Mouse (Mus musculus): ENCODE data around the gene Acap1. TPM values are rescaled to one million over a fixed set of nuclear protein-coding genes. Genes with fewer than 3 reads are reported as not detected.

Gene Acap1
- 462 TPM for polyA plus RNA-seq (2017; shearing (Covaris generic))

DNA sequence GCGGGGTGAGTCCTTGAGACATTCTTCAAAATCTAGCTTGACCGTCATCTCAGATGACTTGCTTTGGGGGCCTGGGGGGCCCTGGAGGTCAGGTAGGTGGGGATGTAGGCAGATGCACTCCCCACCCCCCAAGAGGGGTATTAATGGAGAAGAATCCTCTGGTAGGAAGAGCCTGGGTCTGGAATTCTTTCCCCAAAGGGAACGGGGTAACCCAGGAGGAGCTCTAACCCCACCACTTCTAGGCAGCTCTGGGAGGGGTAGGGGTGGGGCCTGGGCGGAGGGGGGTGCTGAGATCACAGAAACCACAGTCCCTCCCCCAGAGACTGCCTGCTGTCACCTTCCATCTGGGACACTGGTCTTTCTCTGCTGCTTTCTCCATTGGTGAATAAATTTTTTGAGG, at the start of gene Acap1:
Gene Acap1, minus strand, starts transcription at position 249 of the 400 bp plus-strand sequence.

DNA sequence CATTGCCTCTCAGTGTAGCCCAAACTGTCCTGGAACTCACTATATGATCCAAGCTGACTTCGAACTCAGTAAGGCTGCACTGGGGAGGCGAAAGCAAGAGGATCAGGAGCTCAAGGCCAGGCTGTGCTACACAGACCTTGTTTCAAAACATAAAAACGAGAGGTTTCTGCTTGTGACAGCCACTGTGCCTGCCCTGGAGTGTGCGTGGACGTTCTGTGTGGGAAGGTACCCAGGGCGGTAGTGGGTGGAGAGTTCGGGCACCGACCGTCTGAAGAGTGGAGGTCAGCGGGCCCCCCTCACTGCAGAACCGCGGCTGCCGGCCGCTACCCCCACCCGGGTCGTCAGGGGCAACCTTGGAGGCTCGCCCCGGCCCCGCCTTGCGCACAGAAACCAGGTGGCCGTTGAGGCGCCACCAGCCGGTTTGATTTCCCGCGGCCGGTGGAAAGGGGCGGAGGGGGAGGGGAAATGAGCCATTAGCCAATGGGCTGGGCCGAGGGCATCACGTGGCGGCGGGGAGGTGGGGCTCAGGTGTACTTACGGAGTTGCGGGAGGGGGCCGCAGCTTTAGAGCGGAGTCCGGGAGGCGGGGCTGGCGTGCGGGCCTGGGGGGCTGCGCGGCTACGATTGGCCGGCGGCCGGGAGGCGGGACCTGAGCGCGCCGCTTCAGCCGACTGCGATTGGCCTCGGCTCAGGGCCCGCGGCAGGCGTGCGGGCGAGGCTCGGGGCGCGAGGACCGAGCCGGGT, 40.0 kb upstream of the Acap1 start, which contains the start of gene Ybx2:
Gene Ybx2, plus strand, starts transcription at position 660 of the 743 bp plus-strand sequence.

DNA sequence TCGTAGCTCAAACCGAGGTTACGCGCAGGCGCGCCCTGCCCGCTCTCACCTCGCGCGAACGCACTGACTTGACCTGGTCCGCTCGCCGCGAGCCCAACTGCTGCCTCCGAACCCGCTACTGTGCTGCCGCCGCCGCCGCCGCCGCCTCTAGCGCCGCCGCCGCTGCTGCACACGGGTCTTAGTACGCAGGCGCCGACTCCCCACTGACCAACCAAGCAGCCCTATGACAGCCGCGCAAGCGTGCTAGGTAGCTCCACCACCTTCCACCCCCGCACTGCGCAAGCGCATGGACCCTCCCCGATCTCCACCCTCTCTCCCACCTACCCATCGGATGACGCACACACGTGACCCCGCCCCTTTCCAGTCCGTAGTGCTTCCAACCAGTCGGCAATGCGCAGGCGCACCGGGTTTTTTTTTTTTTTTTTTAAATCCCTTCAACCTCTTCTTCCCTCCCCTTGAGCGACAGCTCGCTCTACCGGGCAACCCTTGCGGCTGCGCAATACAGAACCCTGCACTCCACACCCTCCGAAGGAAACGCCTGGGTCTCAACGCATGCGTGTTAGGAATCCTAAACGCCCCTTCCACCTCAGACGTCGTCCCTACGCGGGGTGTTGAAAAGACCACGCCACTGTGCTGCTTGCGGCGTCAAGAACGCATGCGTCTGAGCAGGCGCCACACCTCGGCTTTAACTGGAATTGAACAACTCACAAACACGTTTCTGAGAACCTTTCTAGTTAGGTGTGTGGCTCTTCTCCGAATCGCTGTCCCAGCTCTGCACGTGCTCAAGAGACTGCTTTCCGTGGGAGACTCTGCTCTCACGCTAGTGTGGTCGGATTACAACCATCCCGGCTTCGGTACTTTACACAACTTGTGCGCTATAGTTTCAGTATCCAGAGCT, 26.0 kb upstream of the Acap1 start, which contains the start of gene Eif5a:
Gene Eif5a, minus strand, starts transcription at position 845 of the 898 bp plus-strand sequence.

DNA sequence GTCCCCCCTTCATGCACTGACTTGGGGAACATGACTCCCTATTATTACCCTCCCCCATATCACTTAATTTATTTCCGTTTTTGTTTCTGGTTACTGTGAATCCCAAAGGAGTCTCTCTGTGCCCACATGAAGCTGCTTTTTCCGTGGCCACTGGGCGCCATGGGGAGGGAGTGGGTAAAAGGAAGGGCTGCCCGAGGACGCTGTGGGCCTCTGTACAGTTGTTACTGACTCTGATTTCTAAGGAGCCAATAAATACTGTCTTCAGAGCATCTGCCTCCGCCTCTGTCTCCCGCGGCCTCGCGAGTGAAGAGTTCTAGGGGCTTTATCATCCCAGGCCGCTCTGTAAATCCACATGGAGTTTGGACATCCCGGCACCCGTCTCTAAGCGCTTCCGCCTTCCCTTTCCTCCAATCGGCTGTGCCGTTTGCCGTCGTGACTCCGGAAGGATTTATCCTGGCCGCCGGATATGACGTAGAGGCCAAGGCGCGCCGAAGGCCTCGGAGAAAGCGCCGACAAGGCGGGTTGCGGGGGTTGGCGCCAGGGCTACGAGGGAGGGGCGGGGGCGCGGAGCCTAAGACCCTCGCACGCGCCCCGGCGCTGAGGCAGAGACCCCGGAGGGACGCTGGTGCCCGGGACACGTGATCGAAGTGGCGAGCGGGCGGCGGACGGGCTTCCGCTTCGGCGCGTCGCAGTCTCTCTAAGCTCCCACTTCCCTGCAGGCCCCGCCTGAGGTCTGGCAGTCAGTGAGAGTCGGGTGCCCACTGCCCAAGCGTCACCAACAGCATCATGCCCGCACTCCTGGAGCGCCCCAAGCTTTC, 18.4 kb upstream of the Acap1 start, which contains the start of gene Gps2:
Gene Gps2, plus strand, starts transcription at position 335 of the 818 bp plus-strand sequence.

DNA sequence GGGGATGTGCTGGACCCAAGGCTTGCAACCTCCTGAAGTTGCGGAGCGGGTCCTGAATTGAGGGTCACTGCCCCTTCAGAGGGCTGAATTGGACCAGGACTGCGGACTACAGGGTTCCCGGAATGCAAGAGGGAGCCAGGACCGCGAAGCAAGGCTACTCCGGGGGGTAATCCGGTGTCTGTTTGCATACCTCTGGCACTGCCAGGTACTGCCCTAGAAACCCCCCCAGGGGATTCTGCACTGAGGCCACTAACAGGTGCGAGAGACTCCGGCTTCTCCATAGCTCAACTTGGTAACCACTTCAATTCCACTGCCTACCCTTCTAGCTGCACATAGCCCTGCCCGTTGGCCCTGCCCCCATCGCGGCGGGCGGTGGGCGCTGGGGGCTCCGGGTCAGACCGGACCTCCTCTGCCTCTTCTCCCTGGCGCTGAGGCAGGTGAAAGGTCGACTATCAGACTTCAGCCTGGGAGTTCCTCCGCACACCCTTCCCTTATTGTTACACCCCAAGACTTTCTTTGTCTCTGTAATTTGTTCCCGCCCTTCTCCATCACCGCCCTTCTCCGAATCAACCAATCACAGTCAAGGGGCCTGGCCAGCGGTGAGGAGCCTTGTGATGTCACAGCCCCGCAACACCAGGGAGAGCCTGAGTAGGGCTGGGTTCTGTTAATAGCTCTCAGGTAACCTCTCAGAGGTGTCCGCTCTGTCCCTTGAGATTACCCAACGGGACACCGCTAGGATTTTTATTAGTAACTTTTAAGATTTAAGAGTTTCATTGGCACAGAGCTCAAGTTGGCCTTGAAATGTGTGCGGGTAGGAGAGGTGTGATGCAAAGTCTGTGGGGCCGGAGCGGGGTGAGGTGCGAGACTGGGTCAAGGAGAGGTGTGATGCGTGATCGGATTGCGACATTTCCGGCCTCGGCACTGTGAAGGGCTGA, 5.4 kb upstream of the Acap1 start, which contains the start of the genes 2810408A11Rik and Neurl4:
Gene 2810408A11Rik, minus strand, starts transcription at position 517 of the 935 bp plus-strand sequence.
Gene Neurl4, plus strand, starts transcription at position 602 of the 935 bp plus-strand sequence.

DNA sequence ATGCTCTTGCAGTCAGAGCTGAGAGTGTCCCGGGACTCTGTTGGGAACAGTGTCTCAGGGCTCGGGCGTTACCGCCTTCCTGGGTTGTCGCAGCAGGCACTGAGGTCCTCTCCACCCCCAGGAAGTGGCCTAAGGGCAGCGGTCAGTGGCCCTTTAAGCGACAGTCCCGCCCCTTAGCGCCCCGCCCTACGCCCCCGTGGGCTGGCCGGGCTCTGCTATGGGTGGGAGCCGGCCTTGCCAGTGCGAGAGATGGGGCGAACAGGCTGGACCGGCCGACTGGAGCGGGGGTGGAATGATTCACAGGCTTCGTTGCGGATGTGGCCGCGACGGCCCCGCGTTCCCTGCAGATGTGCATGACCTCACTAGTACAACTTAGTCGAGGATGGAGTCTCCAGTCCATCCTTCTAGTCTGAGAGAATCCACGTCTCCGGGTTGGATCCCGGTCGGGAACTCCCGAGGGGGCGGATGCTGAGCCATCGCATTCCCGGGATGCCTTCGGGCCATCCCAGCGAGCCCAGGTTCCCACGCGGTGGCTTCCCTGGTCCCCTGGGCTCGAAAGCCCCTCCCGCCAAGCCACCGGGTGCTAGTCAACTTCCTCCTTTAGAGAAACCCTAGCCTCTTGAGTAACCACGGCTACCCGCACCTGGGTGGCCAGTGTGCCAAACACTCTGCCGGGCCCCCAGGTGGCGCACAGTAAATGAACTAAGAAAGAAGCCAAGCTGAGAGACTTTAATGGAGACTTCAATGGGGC, 14.3 kb downstream of the Acap1 start, which contains the start of gene Kctd11:
Gene Kctd11, minus strand, starts transcription at position 554 of the 751 bp plus-strand sequence.

DNA sequence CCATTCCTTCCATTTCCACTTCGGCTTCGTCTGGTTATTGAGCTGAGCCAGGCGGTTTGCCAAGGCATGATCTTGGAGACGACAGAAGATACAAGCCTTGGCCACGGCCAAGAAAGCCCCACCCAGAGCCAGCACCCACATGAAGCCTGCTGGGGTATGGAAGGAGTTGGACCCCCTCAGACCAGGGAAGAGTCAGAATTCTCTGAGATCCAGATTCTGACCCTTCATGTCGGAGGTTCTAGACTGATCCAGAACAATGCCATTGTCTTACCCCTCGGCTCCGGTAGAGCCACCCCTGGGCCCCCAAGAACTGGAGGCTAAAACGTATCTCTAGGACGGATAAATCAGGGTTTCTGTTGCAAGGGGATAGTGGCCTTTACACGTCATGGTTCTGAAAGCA, 17.5 kb downstream of the Acap1 start, which contains the start of gene Tmem95:
Gene Tmem95, minus strand, starts transcription at position 141 of the 400 bp plus-strand sequence.

DNA sequence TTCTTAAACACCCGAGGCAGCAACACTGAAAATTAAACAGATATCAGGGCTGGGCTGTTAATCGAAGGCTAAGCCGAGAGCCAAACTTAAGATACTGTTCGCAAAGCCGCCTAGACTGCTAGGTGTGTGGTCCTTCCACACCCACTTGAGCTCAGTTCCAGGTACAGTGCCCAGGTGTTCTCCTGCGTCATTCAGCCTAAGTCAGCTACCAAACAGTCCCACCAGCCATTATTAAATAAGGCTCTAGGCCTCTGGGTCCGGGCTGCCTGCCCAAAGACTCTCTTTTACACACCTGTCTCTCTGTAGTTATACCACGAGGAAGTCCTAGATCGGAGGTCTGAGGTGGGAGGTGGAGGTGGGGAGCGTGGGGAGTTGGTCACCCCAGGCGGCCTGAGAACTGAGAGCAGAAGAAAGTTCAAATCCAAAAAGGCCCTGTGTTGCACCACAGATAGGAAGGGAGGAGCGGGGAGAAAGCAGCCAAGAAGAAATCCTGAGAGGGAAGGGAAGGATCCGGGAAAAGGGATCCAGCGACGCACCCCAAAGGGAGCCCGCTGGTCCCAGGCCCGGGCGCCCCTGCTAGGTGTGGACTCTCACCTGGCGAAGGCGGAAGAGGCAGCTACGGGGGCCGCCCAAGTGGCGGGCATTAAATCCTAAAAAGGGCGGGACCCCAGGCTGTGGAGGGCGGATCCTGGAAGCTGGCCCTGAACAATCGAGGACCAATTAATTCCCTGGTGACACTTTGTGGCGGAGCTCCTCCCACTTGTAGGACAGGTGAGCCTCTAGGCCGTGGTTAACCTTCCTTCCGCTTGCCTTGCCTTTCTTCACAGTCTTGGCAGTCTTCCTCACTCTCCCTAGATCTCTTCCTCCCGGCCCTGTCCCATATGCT, 37.0 kb downstream of the Acap1 start, which contains the start of gene Tnk1:
Gene Tnk1, minus strand, starts transcription at position 618 of the 886 bp plus-strand sequence.

DNA sequence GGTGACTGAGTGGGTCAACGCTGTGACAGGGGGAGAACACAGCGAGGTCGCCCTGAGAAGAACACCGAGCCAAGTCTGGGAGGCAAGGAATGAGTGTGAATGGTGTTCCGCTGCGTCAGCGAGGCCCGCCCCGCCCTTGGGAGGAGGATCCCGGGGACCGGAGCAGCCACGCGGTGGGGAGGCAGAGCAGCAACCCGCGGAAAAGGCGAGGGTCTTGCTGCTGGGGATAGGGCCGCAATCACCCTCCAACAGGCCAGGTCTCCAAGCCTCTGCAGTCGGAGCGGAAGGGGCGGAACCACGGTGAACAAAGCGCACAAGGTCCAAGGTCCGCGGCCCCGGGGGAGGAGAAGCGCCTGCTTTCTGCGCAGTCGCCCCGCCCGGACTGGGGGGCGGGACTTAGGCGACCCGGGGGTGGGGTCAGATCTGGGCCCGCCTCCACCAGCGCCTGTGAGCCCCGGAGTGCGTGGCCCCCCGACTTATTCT, 49.1 kb downstream of the Acap1 start, which contains the start of gene Plscr3:
Gene Plscr3, plus strand, starts transcription at position 179 of the 483 bp plus-strand sequence.

DNA sequence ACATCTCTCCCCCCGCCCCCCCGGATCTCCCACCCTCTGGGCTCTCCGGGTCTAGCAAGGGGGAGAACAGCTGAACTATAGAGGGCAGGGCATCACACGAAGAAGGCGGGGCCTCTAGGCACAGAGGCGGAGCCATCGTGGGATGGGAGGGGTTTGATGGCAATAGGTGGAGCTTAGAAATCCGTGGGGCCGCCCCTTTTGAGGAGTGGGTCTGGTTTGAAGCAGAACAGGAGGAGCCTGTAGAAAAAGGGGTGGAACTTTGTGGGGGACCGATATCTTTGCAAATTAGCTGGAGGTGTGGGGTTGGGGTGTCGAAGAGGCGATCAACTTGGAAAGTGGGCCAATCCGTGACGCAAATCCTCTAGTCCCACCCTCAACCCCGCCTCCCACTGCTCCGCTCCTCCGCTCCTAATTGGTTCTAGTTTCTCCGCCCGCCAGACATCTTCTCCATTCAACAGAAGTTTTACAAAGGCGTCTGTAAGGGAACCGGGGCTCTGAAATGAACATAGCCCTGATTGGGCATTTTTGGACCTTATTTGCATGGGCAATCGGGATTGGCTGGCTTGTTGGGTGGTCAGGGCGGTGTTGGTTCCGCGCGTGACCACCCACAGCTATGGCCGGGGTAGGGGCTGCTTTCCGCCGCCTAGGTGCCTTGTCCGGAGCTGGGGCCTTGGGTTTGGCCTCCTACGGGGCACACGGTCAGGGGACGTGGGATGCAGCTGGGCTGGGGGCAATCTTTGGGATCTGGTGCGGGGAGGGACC, 57.2 kb downstream of the Acap1 start, which contains the start of gene Tmem256:
Gene Tmem256, plus strand, starts transcription at position 563 of the 762 bp plus-strand sequence.

DNA sequence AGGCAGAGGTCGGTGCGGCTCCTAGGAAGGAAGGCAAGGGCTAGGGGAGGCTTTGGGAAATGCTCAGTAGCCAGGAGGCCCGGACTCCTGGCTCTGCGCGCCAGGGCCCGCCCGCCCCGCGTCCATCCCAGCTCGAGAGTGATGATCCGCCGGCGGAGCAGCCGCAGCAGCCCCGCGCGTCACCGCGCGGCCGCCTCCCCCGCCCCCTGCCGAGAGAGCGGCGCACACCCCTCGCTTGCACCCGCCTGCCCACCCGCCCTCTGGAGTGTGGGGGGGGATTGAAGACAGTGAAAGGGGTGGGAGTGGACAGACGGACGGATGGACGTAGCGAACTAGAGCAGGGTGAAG, 57.8 kb downstream of the Acap1 start, which contains the start of gene Nlgn2:
Gene Nlgn2, minus strand, starts transcription at position 181 of the 348 bp plus-strand sequence.

Other genes starting within 250 kb of the Acap1 start
- not detected for gene Sox15, start 240.2 kb downstream of the Acap1 start, polyA plus RNA-seq (2017; shearing (Covaris generic))
- 39.4 TPM for gene Mpdu1, start 232.9 kb downstream of the Acap1 start, polyA plus RNA-seq (2017; shearing (Covaris generic))
- 4.3 TPM for gene Cd68, start 229.4 kb downstream of the Acap1 start, polyA plus RNA-seq (2017; shearing (Covaris generic))
- gene Eif4a1, start 223.1 kb downstream of the Acap1 start, polyA plus RNA-seq (2017; shearing (Covaris generic)) = 908 TPM
- 32.0 TPM for gene Senp3, start 213.5 kb downstream of the Acap1 start, polyA plus RNA-seq (2017; shearing (Covaris generic))
- gene Tnfsf13, start 209.8 kb downstream of the Acap1 start, polyA plus RNA-seq (2017; shearing (Covaris generic)) = not detected
- not detected for gene Tnfsf12, start 199.7 kb downstream of the Acap1 start, polyA plus RNA-seq (2017; shearing (Covaris generic))
- not detected for gene Tnfsfm13, start 199.4 kb downstream of the Acap1 start, polyA plus RNA-seq (2017; shearing (Covaris generic))
- gene Polr2a, start 136.9 kb downstream of the Acap1 start, polyA plus RNA-seq (2017; shearing (Covaris generic)) = 60.5 TPM
- not detected for gene Slc35g3, start 133.6 kb downstream of the Acap1 start, polyA plus RNA-seq (2017; shearing (Covaris generic))
- 7.6 TPM for gene Zbtb4, start 129.6 kb downstream of the Acap1 start, polyA plus RNA-seq (2017; shearing (Covaris generic))
- gene Chrnb1, start 99.6 kb downstream of the Acap1 start, polyA plus RNA-seq (2017; shearing (Covaris generic)) = 1.4 TPM
- gene Fgf11, start 93.7 kb downstream of the Acap1 start, polyA plus RNA-seq (2017; shearing (Covaris generic)) = not detected
- gene Tmem102, start 89.9 kb downstream of the Acap1 start, polyA plus RNA-seq (2017; shearing (Covaris generic)) = not detected
- not detected for gene Gm39566, start 80.2 kb downstream of the Acap1 start, polyA plus RNA-seq (2017; shearing (Covaris generic))
- gene Spem2, start 77.1 kb downstream of the Acap1 start, polyA plus RNA-seq (2017; shearing (Covaris generic)) = not detected
- gene Spem1, start 73.4 kb downstream of the Acap1 start, polyA plus RNA-seq (2017; shearing (Covaris generic)) = not detected
- gene Nlgn2, start 57.8 kb downstream of the Acap1 start, polyA plus RNA-seq (2017; shearing (Covaris generic)) = not detected
- 42.5 TPM for gene Tmem256, start 57.0 kb downstream of the Acap1 start, polyA plus RNA-seq (2017; shearing (Covaris generic))
- gene Plscr3, start 49.2 kb downstream of the Acap1 start, polyA plus RNA-seq (2017; shearing (Covaris generic)) = 9.2 TPM
- gene Tnk1, start 36.8 kb downstream of the Acap1 start, polyA plus RNA-seq (2017; shearing (Covaris generic)) = not detected
- gene Tmem95, start 17.5 kb downstream of the Acap1 start, polyA plus RNA-seq (2017; shearing (Covaris generic)) = not detected
- gene Kctd11, start 14.1 kb downstream of the Acap1 start, polyA plus RNA-seq (2017; shearing (Covaris generic)) = 0.11 TPM
- 0.80 TPM for gene 2810408A11Rik, start 5.4 kb upstream of the Acap1 start, polyA plus RNA-seq (2017; shearing (Covaris generic))
- gene Neurl4, start 5.5 kb upstream of the Acap1 start, polyA plus RNA-seq (2017; shearing (Covaris generic)) = 5.4 TPM
- 200 TPM for gene Gps2, start 18.3 kb upstream of the Acap1 start, polyA plus RNA-seq (2017; shearing (Covaris generic))
- 977 TPM for gene Eif5a, start 26.4 kb upstream of the Acap1 start, polyA plus RNA-seq (2017; shearing (Covaris generic))
- not detected for gene Ybx2, start 40.3 kb upstream of the Acap1 start, polyA plus RNA-seq (2017; shearing (Covaris generic))
- gene Slc2a4, start 52.6 kb upstream of the Acap1 start, polyA plus RNA-seq (2017; shearing (Covaris generic)) = not detected
- not detected for gene Cldn7, start 69.2 kb upstream of the Acap1 start, polyA plus RNA-seq (2017; shearing (Covaris generic))
- 41.4 TPM for gene Ctdnep1, start 85.6 kb upstream of the Acap1 start, polyA plus RNA-seq (2017; shearing (Covaris generic))
- gene Elp5, start 87.0 kb upstream of the Acap1 start, polyA plus RNA-seq (2017; shearing (Covaris generic)) = 50.5 TPM
- gene Gabarap, start 95.6 kb upstream of the Acap1 start, polyA plus RNA-seq (2017; shearing (Covaris generic)) = 366 TPM
- 52.0 TPM for gene Phf23, start 100.2 kb upstream of the Acap1 start, polyA plus RNA-seq (2017; shearing (Covaris generic))
- 20.9 TPM for gene Dvl2, start 105.1 kb upstream of the Acap1 start, polyA plus RNA-seq (2017; shearing (Covaris generic))
- 83.6 TPM for gene Acadvl, start 119.9 kb upstream of the Acap1 start, polyA plus RNA-seq (2017; shearing (Covaris generic))
- 4.6 TPM for gene Dlg4, start 121.4 kb upstream of the Acap1 start, polyA plus RNA-seq (2017; shearing (Covaris generic))
- gene Asgr1, start 158.5 kb upstream of the Acap1 start, polyA plus RNA-seq (2017; shearing (Covaris generic)) = not detected
- not detected for gene Asgr2, start 197.1 kb upstream of the Acap1 start, polyA plus RNA-seq (2017; shearing (Covaris generic))
- gene Mgl2, start 234.8 kb upstream of the Acap1 start, polyA plus RNA-seq (2017; shearing (Covaris generic)) = not detected

Measured in effector memory CD4-positive, alpha-beta T cell, adult 5 months (primary cell).